Mouse (Mus musculus) embryonic facial prominence, embryonic 11.5 days (tissue): ENCODE data around the gene Slc37a3. TPM values are rescaled to one million over a fixed set of nuclear protein-coding genes. Genes with fewer than 3 reads are reported as not detected.
A peak's percentile ranks its signal among the peaks of the same experiment; 100 is the strongest.

Source experiments
- ATAC-seq: fragments of 200-750 bp; cut with Nextera tagmentation; replicated peaks from 2 replicates; pipeline ENCODE4 v1.8.0; 2017; ENCODE audit warnings: low read depth; ENCODE audit not compliant: insufficient number of reproducible peaks, low FRiP score, low TSS enrichment
- DNase-seq: peaks from one replicate; pipeline ENCODE4 v3.0.0-alpha.2; 2015; ENCODE audit warnings: low spot score
- H3K27ac ChIP-seq: fragments of 300-500 bp; sonication (generic); replicated peaks from 2 replicates; pipeline ENCODE4 v1.5.1; 2014; ENCODE audit warnings: mild to moderate bottlenecking, low read depth, low read length, control low read depth
- H3K27me3 ChIP-seq: fragments of 300-500 bp; sonication (generic); 2 replicates; pipeline ENCODE4 v1.6.1; 2014; ENCODE audit warnings: mild to moderate bottlenecking, low read length, moderate library complexity, mixed read lengths; ENCODE audit not compliant: control insufficient read depth, insufficient read depth
- H3K36me3 ChIP-seq: fragments of 300-500 bp; sonication (generic); replicated peaks from 2 replicates; pipeline ENCODE4 v1.6.1; 2014; ENCODE audit warnings: low read depth, mild to moderate bottlenecking, low read length, moderate library complexity, mixed read lengths; ENCODE audit not compliant: control insufficient read depth, insufficient read depth
- H3K4me1 ChIP-seq: fragments of 300-500 bp; sonication (generic); 2 replicates; pipeline ENCODE4 v1.6.1; 2014; ENCODE audit warnings: low read length, mixed read lengths; ENCODE audit not compliant: control insufficient read depth, insufficient read depth
- H3K4me2 ChIP-seq: fragments of 300-500 bp; sonication (generic); 2 replicates; pipeline ENCODE4 v1.6.1; 2014; ENCODE audit warnings: low read depth, mild to moderate bottlenecking, control low read depth, low read length, moderate library complexity
- H3K4me3 ChIP-seq: fragments of 300-500 bp; sonication (generic); 2 replicates; pipeline ENCODE4 v1.5.1; 2014; ENCODE audit warnings: low read depth, low read length, control low read depth
- H3K9ac ChIP-seq: fragments of 300-500 bp; sonication (generic); replicated peaks from 2 replicates; pipeline ENCODE4 v1.6.1; 2014; ENCODE audit warnings: mild to moderate bottlenecking, control low read depth, low read length
- H3K9me3 ChIP-seq: fragments of 300-500 bp; sonication (generic); replicated peaks from 2 replicates; pipeline ENCODE4 v1.6.1; 2016; ENCODE audit warnings: mild to moderate bottlenecking, low read length, inconsistent platforms, mixed read lengths; ENCODE audit not compliant: control insufficient read depth
- WGBS: fragments of 180-500 bp; shearing (Covaris S2); extraction: QIAGEN DNeasy Blood & Tissue Kit; methylation state at CpG from one replicate; pipeline ENCODE4 v1.1.7; 2014; 5-methylcytosine and 5-hydroxymethylcytosine counted together
- polyA plus RNA-seq: library from polyadenylated mRNA; unstranded; fragments of >200 nt; fragmentation: Nextera tagmentation; extraction: Ambion mirVana; gene quantifications from 2 replicates; pipeline ENCODE4 v1.2.1, GENCODE M21; 2014

Gene Slc37a3
- polyA plus RNA-seq, 1 experiment from 2014 or later, result 44.2 TPM

GRCm38 (mm10) chr6:39347880-39348814 lies 29.3 kb downstream of the Slc37a3 start:
- Histone ChIP-seq H3K36me3 (no peaks in the 10 kb centered on the region; the same call in 1 of the 2 replicates), H3K4me3 (no peak overlapping the region), H3K9ac (no peak overlapping the region), H3K27ac (no peak overlapping the region), H3K4me2 (no peak overlapping the region), H3K27me3 (no peaks in the 10 kb centered on the region), H3K4me1 (no peaks in the 10 kb centered on the region), H3K9me3 (no peaks in the 10 kb centered on the region)
- ATAC-seq (no peak), DNase-seq (peak; percentile 8)
- 24% methylated on average over 4 of the region's 4 CpGs for WGBS

GRCm38 (mm10) chr6:39346991-39347501 lies 30.4 kb downstream of the Slc37a3 start:
- ATAC-seq (no peak), DNase-seq (peak; percentile 6)
- H3K27ac ChIP-seq, result no peak overlapping the region
- no peaks in the 10 kb centered on the region for H3K9me3 ChIP-seq
- no peak overlapping the region for H3K4me2 ChIP-seq
- no peaks in the 10 kb centered on the region for H3K4me1 ChIP-seq
- no peaks in the 10 kb centered on the region; the same call in 1 of the 2 replicates for H3K36me3 ChIP-seq
- H3K4me3 ChIP-seq, result no peak overlapping the region
- H3K9ac ChIP-seq, result no peak overlapping the region
- no peaks in the 10 kb centered on the region for H3K27me3 ChIP-seq
- 39% methylated on average over 15 of the region's 15 CpGs for WGBS

GRCm38 (mm10) chr6:39345430-39345829 lies 32.0 kb downstream of the Slc37a3 start:
- Histone ChIP-seq H3K9ac (no peak overlapping the region), H3K4me1 (no peaks in the 10 kb centered on the region), H3K27ac (no peak overlapping the region), H3K9me3 (no peaks in the 10 kb centered on the region), H3K4me2 (no peak overlapping the region), H3K36me3 (no peaks in the 10 kb centered on the region), H3K4me3 (no peak overlapping the region), H3K27me3 (no peaks in the 10 kb centered on the region)
- ATAC-seq, result 0 out of 2 replicates have a peak, but pooled peaks have one; percentile 15
- DNase-seq, result no peak
- 62% methylated on average over 7 of the region's 7 CpGs for WGBS

- no peak overlapping the region for H3K4me2 ChIP-seq
- no peaks in the 10 kb centered on the region for H3K27me3 ChIP-seq
- no peak overlapping the region for H3K27ac ChIP-seq
- H3K4me1 ChIP-seq, result no peaks in the 10 kb centered on the region
- H3K36me3 ChIP-seq, result no peaks in the 10 kb centered on the region
- DNase-seq (peak; percentile 86), ATAC-seq (peak; percentile 66; the same call in 1 of the 2 replicates)
- no peak overlapping the region for H3K9ac ChIP-seq
- WGBS, result 27% methylated on average over 12 of the region's 12 CpGs
- H3K9me3 ChIP-seq, result no peaks in the 10 kb centered on the region
- H3K4me3 ChIP-seq, result no peak overlapping the region
Measured at GRCm38 (mm10) chr6:39344020-39344419, 33.5 kb downstream of the Slc37a3 start.

- Histone ChIP-seq H3K36me3 (no peaks in the 10 kb centered on the region; the same call in 1 of the 2 replicates), H3K27me3 (no peaks in the 10 kb centered on the region), H3K9ac (no peak overlapping the region), H3K4me2 (no peak overlapping the region), H3K9me3 (no peaks in the 10 kb centered on the region), H3K4me3 (no peak overlapping the region), H3K4me1 (no peaks in the 10 kb centered on the region), H3K27ac (no peak overlapping the region)
- WGBS, result 71% methylated on average over 2 of the region's 2 CpGs
- DNase-seq (no peak), ATAC-seq (no peak)
Measured at GRCm38 (mm10) chr6:39341798-39342197, 35.7 kb downstream of the Slc37a3 start.

- WGBS, result 91% methylated on average over 8 of the region's 8 CpGs
- Histone ChIP-seq H3K9ac (no peak overlapping the region), H3K4me3 (no peak overlapping the region), H3K9me3 (no peaks in the 10 kb centered on the region), H3K36me3 (no peaks in the 10 kb centered on the region; the same call in 1 of the 2 replicates), H3K4me1 (no peaks in the 10 kb centered on the region), H3K27ac (no peak overlapping the region), H3K27me3 (no peaks in the 10 kb centered on the region), H3K4me2 (no peak overlapping the region)
- no peak for DNase-seq
- ATAC-seq, result no peak
Measured at GRCm38 (mm10) chr6:39338359-39338758, 39.1 kb downstream of the Slc37a3 start.

GRCm38 (mm10) chr6:39334873-39335272 lies 42.6 kb downstream of the Slc37a3 start:
- Histone ChIP-seq H3K4me2 (no peak overlapping the region), H3K4me3 (no peak overlapping the region), H3K27ac (no peak overlapping the region), H3K4me1 (no peaks in the 10 kb centered on the region), H3K9me3 (no peaks in the 10 kb centered on the region), H3K36me3 (no peaks in the 10 kb centered on the region; the same call in 1 of the 2 replicates), H3K27me3 (no peaks in the 10 kb centered on the region), H3K9ac (no peak overlapping the region)
- 87% methylated on average over 3 of the region's 3 CpGs for WGBS
- no peak for DNase-seq
- no peak for ATAC-seq

- 88% methylated on average over 7 of the region's 7 CpGs for WGBS
- Histone ChIP-seq H3K4me2 (no peak overlapping the region), H3K4me1 (no peaks in the 10 kb centered on the region), H3K27ac (no peak overlapping the region), H3K4me3 (no peak overlapping the region), H3K36me3 (no peaks in the 10 kb centered on the region; the same call in 1 of the 2 replicates), H3K27me3 (no peaks in the 10 kb centered on the region), H3K9ac (no peak overlapping the region), H3K9me3 (no peaks in the 10 kb centered on the region)
- no peak for DNase-seq
- ATAC-seq, result no peak
Measured at GRCm38 (mm10) chr6:39334224-39334623, 43.3 kb downstream of the Slc37a3 start.
